Mouse (Mus musculus): Measurements from ENCODE around the gene Mgst2. TPM values are rescaled to one million over a fixed set of nuclear protein-coding genes. Genes with fewer than 3 reads are reported as not detected.

The Mgst2 gene
- polyA plus RNA-seq, 1 experiment from 2014 or later: 0.90 TPM

DNA sequence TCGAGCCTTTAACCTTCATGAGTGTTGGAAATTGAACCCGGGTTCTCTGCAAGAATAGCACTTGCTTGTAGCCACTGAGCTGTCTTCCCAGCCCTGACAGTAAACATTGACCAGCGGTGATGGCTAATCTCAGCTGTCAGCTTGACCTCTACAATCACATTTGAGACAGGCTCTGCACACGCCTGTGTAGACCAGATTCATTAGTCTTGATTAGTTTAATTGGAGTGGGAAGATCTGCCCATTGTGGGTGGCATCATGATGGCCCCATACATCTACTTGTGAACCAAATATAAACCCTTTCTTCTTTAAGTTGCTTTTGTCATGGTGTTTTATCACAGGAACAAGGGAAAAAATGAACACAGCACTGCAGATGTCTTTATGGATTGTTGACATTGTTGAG lies 12.8 kb upstream of the Mgst2 start:
- no peak overlapping the region for H3K4me3 ChIP-seq (ENCODE audit: low read depth, low read length)
- DNase-seq (ENCODE audit: low spot score) (no peak), ATAC-seq (replicated peaks; ENCODE audit: insufficient number of reproducible peaks, low FRiP score, low TSS enrichment, low read depth) (no peak)
- no peaks in the 10 kb centered on the region; the same call in 1 of the 2 replicates for H3K4me1 ChIP-seq (ENCODE audit: control insufficient read depth, insufficient read depth, low read length)
- H3K9me3 ChIP-seq (replicated peaks; ENCODE audit: control insufficient read depth, low read length): no peaks in the 10 kb centered on the region
- no peaks in the 10 kb centered on the region for H3K36me3 ChIP-seq (replicated peaks; ENCODE audit: control insufficient read depth, insufficient read depth, low read depth, low read length)
- no peak overlapping the region for H3K4me2 ChIP-seq (ENCODE audit: low read depth, low read length)
- no peak overlapping the region for H3K27ac ChIP-seq (replicated peaks; ENCODE audit: low read depth, low read length)
- H3K9ac ChIP-seq (replicated peaks; ENCODE audit: low read length): no peak overlapping the region
- WGBS: 83% methylated on average over 4 of the region's 4 CpGs
- H3K27me3 ChIP-seq (ENCODE audit: control insufficient read depth, insufficient read depth, low read length): no peaks in the 10 kb centered on the region

DNA sequence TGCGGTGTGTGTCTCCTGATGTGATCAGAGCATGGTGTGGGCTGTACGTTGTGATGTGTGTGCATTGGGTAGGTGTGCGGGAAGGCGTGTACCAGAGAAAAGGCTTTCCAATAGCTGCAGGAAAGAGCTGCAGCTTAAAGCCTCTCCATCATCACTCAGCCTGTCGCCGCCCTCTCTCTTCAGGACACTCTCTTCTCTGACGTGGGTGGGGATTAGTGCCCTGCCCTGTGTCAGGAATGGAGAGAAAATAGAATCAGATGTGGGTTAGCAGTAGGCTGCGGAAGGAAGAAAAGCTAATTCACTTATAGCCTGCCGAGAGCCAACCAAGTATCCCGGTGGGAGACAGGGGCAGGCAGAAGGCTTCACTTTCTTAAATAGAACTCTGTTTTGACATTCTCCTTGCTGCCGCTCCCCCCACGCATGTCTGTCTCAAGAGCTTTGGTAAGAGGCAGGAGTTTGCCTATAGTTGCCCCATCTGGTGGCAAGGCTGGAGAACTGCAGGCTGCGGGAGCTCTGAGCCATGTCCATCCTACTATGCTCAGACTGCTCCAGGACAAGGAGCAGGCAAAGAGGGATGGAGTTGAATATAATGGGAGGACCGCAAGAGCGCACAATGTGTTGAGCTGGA lies 12.0 kb upstream of the Mgst2 start:
- ATAC-seq (replicated peaks; ENCODE audit: insufficient number of reproducible peaks, low FRiP score, low TSS enrichment, low read depth) (peak; percentile 53), DNase-seq (ENCODE audit: low spot score) (peak; percentile 87)
- no peaks in the 10 kb centered on the region for H3K36me3 ChIP-seq (replicated peaks; ENCODE audit: control insufficient read depth, insufficient read depth, low read depth, low read length)
- no peak overlapping the region for H3K4me2 ChIP-seq (ENCODE audit: low read depth, low read length)
- no peaks in the 10 kb centered on the region for H3K9me3 ChIP-seq (replicated peaks; ENCODE audit: control insufficient read depth, low read length)
- H3K4me3 ChIP-seq (ENCODE audit: low read depth, low read length): no peak overlapping the region
- H3K27me3 ChIP-seq (ENCODE audit: control insufficient read depth, insufficient read depth, low read length): no peaks in the 10 kb centered on the region
- 38% methylated on average over 15 of the region's 15 CpGs for WGBS
- no peak overlapping the region for H3K27ac ChIP-seq (replicated peaks; ENCODE audit: low read depth, low read length)
- no peak overlapping the region for H3K9ac ChIP-seq (replicated peaks; ENCODE audit: low read length)
- H3K4me1 ChIP-seq (ENCODE audit: control insufficient read depth, insufficient read depth, low read length): no peaks in the 10 kb centered on the region; the same call in 1 of the 2 replicates

DNA sequence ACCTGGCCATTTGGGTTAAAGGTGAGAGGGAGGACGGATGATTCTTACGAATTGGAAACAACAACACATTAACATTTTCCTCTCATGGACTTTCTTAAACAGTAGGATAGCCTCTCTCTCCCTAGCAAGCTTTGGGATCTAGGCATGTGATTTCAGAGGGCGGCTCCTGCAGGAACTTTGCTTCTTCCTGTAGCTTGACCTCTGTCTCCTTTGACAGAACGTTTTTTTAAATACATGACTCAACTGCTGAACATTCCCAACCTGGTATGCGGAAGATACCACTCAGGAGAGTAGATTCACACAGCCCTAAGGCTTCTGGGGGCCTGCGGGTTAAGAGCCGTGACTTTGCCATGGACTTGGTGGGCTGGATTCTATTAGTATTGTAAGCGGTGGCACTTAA lies 10.7 kb upstream of the Mgst2 start:
- Histone ChIP-seq H3K9ac (replicated peaks; ENCODE audit: low read length) (no peak overlapping the region), H3K4me2 (ENCODE audit: low read depth, low read length) (no peak overlapping the region), H3K27ac (replicated peaks; ENCODE audit: low read depth, low read length) (no peak overlapping the region), H3K4me1 (ENCODE audit: control insufficient read depth, insufficient read depth, low read length) (no peaks in the 10 kb centered on the region; the same call in 1 of the 2 replicates), H3K36me3 (replicated peaks; ENCODE audit: control insufficient read depth, insufficient read depth, low read depth, low read length) (no peaks in the 10 kb centered on the region), H3K27me3 (ENCODE audit: control insufficient read depth, insufficient read depth, low read length) (no peaks in the 10 kb centered on the region), H3K9me3 (replicated peaks; ENCODE audit: control insufficient read depth, low read length) (no peaks in the 10 kb centered on the region), H3K4me3 (ENCODE audit: low read depth, low read length) (no peak overlapping the region)
- DNase-seq (ENCODE audit: low spot score) (no peak), ATAC-seq (replicated peaks; ENCODE audit: insufficient number of reproducible peaks, low FRiP score, low TSS enrichment, low read depth) (no peak)
- 65% methylated on average over 8 of the region's 8 CpGs for WGBS

DNA sequence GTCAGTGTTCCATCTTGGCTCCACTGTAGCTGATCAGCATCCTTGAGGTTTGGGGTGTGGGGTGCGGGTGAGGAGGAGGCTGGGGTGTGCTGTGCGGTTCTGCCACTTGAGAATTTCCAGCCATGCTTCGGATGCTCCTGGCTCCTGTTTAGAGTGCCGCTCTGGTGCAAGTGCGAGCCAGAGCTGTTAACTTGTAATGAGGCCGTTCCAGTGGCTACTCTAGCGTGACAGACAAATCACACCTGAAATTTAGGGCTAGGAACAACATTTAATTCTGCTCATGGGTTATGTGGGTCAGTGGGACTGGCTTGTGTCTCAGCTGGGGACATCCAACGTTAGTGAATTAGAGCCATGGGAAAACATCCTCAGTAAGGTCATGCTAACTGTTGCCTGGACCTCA lies 10.2 kb upstream of the Mgst2 start:
- no peak overlapping the region for H3K4me2 ChIP-seq (ENCODE audit: low read depth, low read length)
- H3K27me3 ChIP-seq (ENCODE audit: control insufficient read depth, insufficient read depth, low read length): no peaks in the 10 kb centered on the region
- no peaks in the 10 kb centered on the region for H3K36me3 ChIP-seq (replicated peaks; ENCODE audit: control insufficient read depth, insufficient read depth, low read depth, low read length)
- no peak overlapping the region for H3K27ac ChIP-seq (replicated peaks; ENCODE audit: low read depth, low read length)
- WGBS: 83% methylated on average over 8 of the region's 8 CpGs
- no peaks in the 10 kb centered on the region; the same call in 1 of the 2 replicates for H3K4me1 ChIP-seq (ENCODE audit: control insufficient read depth, insufficient read depth, low read length)
- DNase-seq (ENCODE audit: low spot score) (no peak), ATAC-seq (replicated peaks; ENCODE audit: insufficient number of reproducible peaks, low FRiP score, low TSS enrichment, low read depth) (no peak)
- H3K4me3 ChIP-seq (ENCODE audit: low read depth, low read length): no peak overlapping the region
- no peak overlapping the region for H3K9ac ChIP-seq (replicated peaks; ENCODE audit: low read length)
- H3K9me3 ChIP-seq (replicated peaks; ENCODE audit: control insufficient read depth, low read length): no peaks in the 10 kb centered on the region

DNA sequence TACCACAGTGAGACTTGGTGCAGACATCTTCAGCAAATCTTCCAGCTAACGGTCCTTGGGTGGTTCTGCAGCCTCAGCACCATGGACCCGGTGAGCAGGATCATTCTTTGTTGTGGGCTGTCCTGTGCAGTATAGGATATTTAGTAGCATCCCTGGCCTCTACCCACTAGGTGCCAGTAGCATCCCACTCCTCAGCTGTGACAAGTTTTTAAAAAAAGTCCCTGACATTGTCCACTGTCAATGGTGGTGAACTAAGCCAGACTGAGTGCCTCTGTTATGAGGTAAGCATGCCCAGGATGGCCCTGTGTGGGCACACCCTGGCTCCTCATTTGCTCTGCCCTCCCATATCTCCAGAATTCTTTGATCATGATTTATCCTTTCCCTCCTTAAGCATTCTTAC lies 9.0 kb upstream of the Mgst2 start:
- Histone ChIP-seq H3K27ac (replicated peaks; ENCODE audit: low read depth, low read length) (no peak overlapping the region), H3K4me2 (ENCODE audit: low read depth, low read length) (no peak overlapping the region), H3K4me3 (ENCODE audit: low read depth, low read length) (no peak overlapping the region), H3K4me1 (ENCODE audit: control insufficient read depth, insufficient read depth, low read length) (no peaks in the 10 kb centered on the region; the same call in 1 of the 2 replicates), H3K36me3 (replicated peaks; ENCODE audit: control insufficient read depth, insufficient read depth, low read depth, low read length) (no peaks in the 10 kb centered on the region), H3K9me3 (replicated peaks; ENCODE audit: control insufficient read depth, low read length) (no peaks in the 10 kb centered on the region), H3K9ac (replicated peaks; ENCODE audit: low read length) (no peak overlapping the region), H3K27me3 (ENCODE audit: control insufficient read depth, insufficient read depth, low read length) (no peaks in the 10 kb centered on the region)
- no peak for DNase-seq (ENCODE audit: low spot score)
- WGBS: 79% methylated on average over 2 of the region's 2 CpGs
- no peak for ATAC-seq (replicated peaks; ENCODE audit: insufficient number of reproducible peaks, low FRiP score, low TSS enrichment, low read depth)

DNA sequence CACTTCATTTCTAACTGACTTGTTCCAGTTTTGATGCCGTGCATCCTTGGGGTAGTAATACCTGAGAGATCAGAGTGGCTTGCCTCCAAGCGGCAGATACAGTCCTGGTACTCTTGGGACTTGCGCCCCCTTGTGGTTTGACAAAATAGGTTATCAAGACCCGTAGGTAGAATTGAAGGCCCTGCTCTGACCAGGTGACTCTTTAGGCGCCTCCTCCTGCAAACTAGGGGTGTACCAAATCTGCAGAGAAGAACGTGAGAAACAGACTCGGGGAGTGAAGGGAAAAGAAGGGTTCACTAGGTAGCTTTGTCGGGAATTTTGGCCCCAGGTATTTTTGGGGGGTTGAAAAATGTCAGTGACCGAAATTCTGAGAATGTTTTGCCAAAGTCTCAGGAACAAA lies 7.9 kb upstream of the Mgst2 start:
- peak; percentile 54; the same call in 1 of the 2 replicates for ATAC-seq (replicated peaks; ENCODE audit: insufficient number of reproducible peaks, low FRiP score, low TSS enrichment, low read depth)
- peak overlapping the region; percentile 39; the same call in 1 of the 2 replicates for H3K9ac ChIP-seq (replicated peaks; ENCODE audit: low read length)

DNA sequence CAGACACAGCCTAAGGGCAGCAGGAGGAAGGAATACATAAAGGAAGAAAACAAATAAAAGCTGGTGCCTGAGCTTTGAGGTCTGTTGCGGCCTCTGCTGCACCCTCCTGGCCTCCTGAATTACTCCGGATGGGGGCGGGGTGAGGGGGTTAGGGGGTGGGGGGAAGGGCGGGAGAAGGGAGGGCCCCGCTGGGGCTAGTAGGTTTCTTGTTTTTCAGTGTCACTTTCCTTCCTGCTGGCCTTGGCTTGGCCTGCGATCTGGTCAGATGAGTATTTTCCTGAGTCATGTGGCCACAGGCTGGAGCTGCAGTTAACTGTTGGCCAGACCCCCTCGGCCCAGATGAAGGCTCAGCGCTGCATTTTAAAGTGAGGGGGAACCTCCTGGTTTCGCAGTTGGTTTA lies 7.5 kb upstream of the Mgst2 start:
- peak overlapping the region; percentile 28; the same call in 1 of the 2 replicates for H3K27ac ChIP-seq (replicated peaks; ENCODE audit: low read depth, low read length)
- peak overlapping the region; percentile 44 for H3K4me2 ChIP-seq (ENCODE audit: low read depth, low read length)
- no peaks in the 10 kb centered on the region for H3K27me3 ChIP-seq (ENCODE audit: control insufficient read depth, insufficient read depth, low read length)
- ATAC-seq (replicated peaks; ENCODE audit: insufficient number of reproducible peaks, low FRiP score, low TSS enrichment, low read depth) (peak; percentile 44; the same call in 1 of the 2 replicates), DNase-seq (ENCODE audit: low spot score) (peak; percentile 67)
- no peaks in the 10 kb centered on the region; the same call in 1 of the 2 replicates for H3K4me1 ChIP-seq (ENCODE audit: control insufficient read depth, insufficient read depth, low read length)
- H3K9me3 ChIP-seq (replicated peaks; ENCODE audit: control insufficient read depth, low read length): no peaks in the 10 kb centered on the region
- H3K9ac ChIP-seq (replicated peaks; ENCODE audit: low read length): peak overlapping the region; percentile 39
- H3K4me3 ChIP-seq (ENCODE audit: low read depth, low read length): no peak overlapping the region
- no peaks in the 10 kb centered on the region for H3K36me3 ChIP-seq (replicated peaks; ENCODE audit: control insufficient read depth, insufficient read depth, low read depth, low read length)
- WGBS: 1% methylated on average over 9 of the region's 9 CpGs

More for the DNA sequence above, 7.9 kb upstream of the Mgst2 start:
- peak overlapping the region; percentile 44 for H3K4me2 ChIP-seq (ENCODE audit: low read depth, low read length)
- H3K9me3 ChIP-seq (replicated peaks; ENCODE audit: control insufficient read depth, low read length): no peaks in the 10 kb centered on the region
- no peaks in the 10 kb centered on the region; the same call in 1 of the 2 replicates for H3K4me1 ChIP-seq (ENCODE audit: control insufficient read depth, insufficient read depth, low read length)
- H3K27ac ChIP-seq (replicated peaks; ENCODE audit: low read depth, low read length): peak overlapping the region; percentile 28; the same call in 1 of the 2 replicates
- no peak overlapping the region for H3K4me3 ChIP-seq (ENCODE audit: low read depth, low read length)
- DNase-seq (ENCODE audit: low spot score): peak; percentile 93
- H3K27me3 ChIP-seq (ENCODE audit: control insufficient read depth, insufficient read depth, low read length): no peaks in the 10 kb centered on the region
- no peaks in the 10 kb centered on the region for H3K36me3 ChIP-seq (replicated peaks; ENCODE audit: control insufficient read depth, insufficient read depth, low read depth, low read length)
- 3% methylated on average over 9 of the region's 9 CpGs for WGBS

DNA sequence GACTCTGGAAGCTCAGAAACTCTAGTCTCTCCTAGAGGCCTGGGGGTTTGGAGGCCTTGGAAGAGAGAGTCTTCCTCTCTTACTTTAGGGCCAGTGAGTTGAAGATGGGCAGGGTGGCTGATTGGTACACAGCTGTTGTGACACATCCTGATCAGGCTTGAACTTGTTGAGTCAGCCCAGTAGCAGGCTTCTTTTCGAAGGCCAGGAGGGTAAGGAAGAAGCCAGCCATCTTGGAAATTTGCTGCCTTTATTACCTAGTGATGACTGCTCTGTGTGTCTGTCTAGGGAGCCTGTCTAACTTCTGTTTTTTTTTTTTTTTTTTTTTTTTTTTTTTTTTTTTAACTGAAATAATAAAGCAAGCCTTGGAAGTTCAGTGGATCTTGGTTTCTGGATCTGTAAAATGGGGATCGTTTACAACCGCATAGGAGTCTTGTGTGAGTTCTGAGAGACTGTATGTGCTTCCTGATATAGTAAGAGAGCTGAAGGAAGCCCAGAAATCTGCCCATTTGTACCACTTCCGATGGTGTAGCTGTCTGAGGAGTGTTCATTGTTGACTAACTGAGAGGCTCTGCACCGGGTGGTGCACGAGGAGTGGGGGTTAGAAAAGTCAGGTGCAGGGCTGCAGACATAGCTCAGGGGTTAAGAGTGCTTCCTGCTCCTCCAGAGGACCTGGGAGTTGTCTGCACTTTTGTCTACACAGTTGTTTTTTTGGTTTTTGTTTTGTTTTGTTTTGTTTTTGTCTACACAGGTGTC lies 5.7 kb upstream of the Mgst2 start:
- Histone ChIP-seq H3K36me3 (replicated peaks; ENCODE audit: control insufficient read depth, insufficient read depth, low read depth, low read length) (no peaks in the 10 kb centered on the region), H3K27me3 (ENCODE audit: control insufficient read depth, insufficient read depth, low read length) (no peaks in the 10 kb centered on the region), H3K4me2 (ENCODE audit: low read depth, low read length) (no peak overlapping the region), H3K27ac (replicated peaks; ENCODE audit: low read depth, low read length) (no peak overlapping the region), H3K9ac (replicated peaks; ENCODE audit: low read length) (no peak overlapping the region), H3K4me1 (ENCODE audit: control insufficient read depth, insufficient read depth, low read length) (no peaks in the 10 kb centered on the region), H3K4me3 (ENCODE audit: low read depth, low read length) (no peak overlapping the region), H3K9me3 (replicated peaks; ENCODE audit: control insufficient read depth, low read length) (no peaks in the 10 kb centered on the region)
- DNase-seq (ENCODE audit: low spot score) (no peak), ATAC-seq (replicated peaks; ENCODE audit: insufficient number of reproducible peaks, low FRiP score, low TSS enrichment, low read depth) (no peak)
- WGBS: 77% methylated on average over 6 of the region's 6 CpGs

Measured in embryonic facial prominence, embryonic 11.5 days (tissue).